Mouse (Mus musculus) testis, adult 2 months (tissue): Measurements from ENCODE around the gene Clca2.

Source experiments
- CTCF ChIP-seq: fragments of 200-500 bp; IDR thresholded peaks from 2 replicates; pipeline ENCODE4 v1.5.1; 2012; ENCODE audit warnings: low read depth, mild to moderate bottlenecking, inconsistent platforms, low read length, moderate library complexity; ENCODE audit not compliant: control insufficient read depth, insufficient read depth, insufficient replicate concordance
- POLR2A ChIP-seq: fragments of 200-500 bp; IDR thresholded peaks from 2 replicates; pipeline ENCODE4 v1.6.1; 2012; ENCODE audit warnings: low read depth, mild to moderate bottlenecking, inconsistent platforms, low read length, moderate library complexity; ENCODE audit not compliant: control insufficient read depth

GRCm38 (mm10) chr3:145105076-145105772 lies 6.0 kb upstream of the Clca2 start:
- no peak for TF ChIP-seq POLR2A
- no peak for TF ChIP-seq CTCF
